Mouse (Mus musculus) hindbrain, embryonic 14.5 days (tissue): ENCODE measurements around the gene Tmprss9. TPM values are rescaled to one million over a fixed set of nuclear protein-coding genes. Genes with fewer than 3 reads are reported as not detected.
A peak's percentile ranks its signal among the peaks of the same experiment; 100 is the strongest.
"Not testable (repeated sequence)": the region's sequence is repeated elsewhere in the genome, so short reads cannot be mapped to it uniquely, and the experiment has no call there.

Experiments
- ATAC-seq: fragments of 200-750 bp; cut with Nextera tagmentation; 2 replicates; pipeline ENCODE4 v1.8.0; 2017; ENCODE audit warnings: moderate number of reproducible peaks, mild to moderate bottlenecking, moderate TSS enrichment, moderate library complexity; ENCODE audit not compliant: low FRiP score
- DNase-seq: peaks from one replicate; pipeline ENCODE4 v3.0.0-alpha.2; 2015; ENCODE audit warnings: low spot score
- H3K27ac ChIP-seq: fragments of 300-500 bp; sonication (generic); 2 replicates; pipeline ENCODE4 v1.5.1; 2014; ENCODE audit warnings: mild to moderate bottlenecking, moderate library complexity
- H3K27me3 ChIP-seq: fragments of 300-500 bp; sonication (generic); 2 replicates; pipeline ENCODE4 v1.6.1; 2014; ENCODE audit warnings: mild to moderate bottlenecking, low read length, mixed read lengths; ENCODE audit not compliant: control insufficient read depth, insufficient read depth
- H3K36me3 ChIP-seq: fragments of 300-500 bp; sonication (generic); replicated peaks from 2 replicates; pipeline ENCODE4 v1.6.1; 2014; ENCODE audit not compliant: control insufficient read depth, insufficient read depth
- H3K4me1 ChIP-seq: fragments of 300-500 bp; sonication (generic); replicated peaks from 2 replicates; pipeline ENCODE4 v1.6.1; 2014; ENCODE audit warnings: antibody characterized with exemption, low read length, mixed read lengths; ENCODE audit not compliant: control insufficient read depth, insufficient read depth
- H3K4me2 ChIP-seq: fragments of 300-500 bp; sonication (generic); replicated peaks from 2 replicates; pipeline ENCODE4 v1.6.1; 2014; ENCODE audit warnings: mild to moderate bottlenecking, moderate library complexity
- H3K4me3 ChIP-seq: fragments of 300-500 bp; sonication (generic); replicated peaks from 2 replicates; pipeline ENCODE4 v1.5.1; 2014; ENCODE audit warnings: mild to moderate bottlenecking, low read length
- H3K9ac ChIP-seq: fragments of 300-500 bp; sonication (generic); 2 replicates; pipeline ENCODE4 v1.6.1; 2014
- H3K9me3 ChIP-seq: fragments of 300-500 bp; sonication (generic); 2 replicates; pipeline ENCODE4 v1.6.1; 2016; ENCODE audit warnings: low read length; ENCODE audit not compliant: control insufficient read depth
- WGBS: fragments of 180-500 bp; shearing (Covaris S2); extraction: QIAGEN DNeasy Blood & Tissue Kit; methylation state at CpG from one replicate; pipeline ENCODE4 v1.1.7; 2014; 5-methylcytosine and 5-hydroxymethylcytosine counted together
- polyA plus RNA-seq: library from polyadenylated mRNA; unstranded; fragments of >200 nt; fragmentation: Nextera tagmentation; extraction: Ambion mirVana; gene quantifications from 2 replicates; pipeline ENCODE4 v1.2.1, GENCODE M21; 2014

The Tmprss9 gene
- polyA plus RNA-seq, 1 experiment from 2014 or later = 0.17 TPM

DNA sequence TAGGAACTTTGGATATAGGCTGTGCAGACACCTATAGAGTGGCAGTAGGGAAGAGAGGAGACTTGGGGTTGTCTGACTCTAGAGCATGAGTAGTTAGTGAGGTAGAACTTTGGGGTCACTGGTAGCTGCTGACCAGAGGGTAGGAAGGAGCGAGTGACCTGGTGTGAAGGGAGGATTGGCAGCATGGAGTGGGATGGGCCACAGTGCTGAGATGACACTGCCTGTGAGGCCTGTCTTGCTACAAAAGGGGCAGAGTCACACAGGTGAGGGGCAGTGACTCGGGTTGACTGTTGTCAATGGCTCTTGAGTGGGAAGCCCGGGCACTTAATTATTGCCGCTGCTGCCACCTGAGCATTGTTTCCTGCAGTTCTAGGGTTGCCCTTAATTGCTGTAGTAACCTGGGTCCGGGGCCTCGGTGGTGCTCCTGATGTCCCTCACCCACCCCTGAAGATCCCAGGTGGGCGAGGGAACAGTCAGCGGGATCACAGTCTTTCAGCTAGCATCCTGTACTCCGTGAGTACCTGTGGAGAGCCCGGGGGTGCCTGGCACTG, 43.7 kb upstream of the Tmprss9 start:
- Histone ChIP-seq H3K36me3 (peaks cover 27% of the 10 kb centered on the region), H3K9me3 (no peaks in the 10 kb centered on the region), H3K27me3 (no peaks in the 10 kb centered on the region), H3K4me2 (peak overlapping the region; percentile 91), H3K4me3 (peak overlapping the region; percentile 73), H3K27ac (no peak overlapping the region), H3K4me1 (peaks cover 12% of the 10 kb centered on the region), H3K9ac (peak overlapping the region; percentile 96)
- DNase-seq = no peak
- 83% methylated on average over 10 of the region's 10 CpGs for WGBS
- ATAC-seq = no peak

DNA sequence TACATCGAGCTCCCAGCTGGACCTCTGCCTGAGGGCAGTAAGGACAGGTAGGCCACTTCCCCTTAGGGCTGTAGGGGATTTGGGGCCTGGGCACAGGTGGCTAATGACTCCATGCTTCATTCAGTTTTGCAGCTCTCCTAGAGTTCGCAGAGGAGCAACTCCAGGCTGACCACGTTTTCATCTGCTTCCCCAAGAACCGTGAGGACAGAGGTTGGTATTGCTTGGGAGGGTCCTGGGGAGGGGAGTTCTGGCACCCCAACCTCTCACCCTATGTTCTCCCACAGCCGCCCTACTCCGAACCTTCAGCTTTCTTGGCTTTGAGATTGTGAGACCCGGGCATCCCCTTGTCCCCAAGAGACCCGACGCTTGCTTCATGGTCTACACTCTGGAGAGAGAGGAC, 43.1 kb upstream of the Tmprss9 start:
- H3K9me3 ChIP-seq, ATAC-seq, H3K4me3 ChIP-seq, DNase-seq, H3K27ac ChIP-seq, H3K27me3 ChIP-seq: not testable (repeated sequence)
- WGBS = 86% methylated on average over 7 of the region's 9 CpGs
- peak overlapping the region; percentile 91 for H3K4me2 ChIP-seq
- H3K36me3 ChIP-seq = peaks cover 27% of the 10 kb centered on the region
- H3K4me1 ChIP-seq = peaks cover 12% of the 10 kb centered on the region
- 0 out of 2 replicates have a peak overlapping the region, but pooled peaks have one; percentile 96 for H3K9ac ChIP-seq

DNA sequence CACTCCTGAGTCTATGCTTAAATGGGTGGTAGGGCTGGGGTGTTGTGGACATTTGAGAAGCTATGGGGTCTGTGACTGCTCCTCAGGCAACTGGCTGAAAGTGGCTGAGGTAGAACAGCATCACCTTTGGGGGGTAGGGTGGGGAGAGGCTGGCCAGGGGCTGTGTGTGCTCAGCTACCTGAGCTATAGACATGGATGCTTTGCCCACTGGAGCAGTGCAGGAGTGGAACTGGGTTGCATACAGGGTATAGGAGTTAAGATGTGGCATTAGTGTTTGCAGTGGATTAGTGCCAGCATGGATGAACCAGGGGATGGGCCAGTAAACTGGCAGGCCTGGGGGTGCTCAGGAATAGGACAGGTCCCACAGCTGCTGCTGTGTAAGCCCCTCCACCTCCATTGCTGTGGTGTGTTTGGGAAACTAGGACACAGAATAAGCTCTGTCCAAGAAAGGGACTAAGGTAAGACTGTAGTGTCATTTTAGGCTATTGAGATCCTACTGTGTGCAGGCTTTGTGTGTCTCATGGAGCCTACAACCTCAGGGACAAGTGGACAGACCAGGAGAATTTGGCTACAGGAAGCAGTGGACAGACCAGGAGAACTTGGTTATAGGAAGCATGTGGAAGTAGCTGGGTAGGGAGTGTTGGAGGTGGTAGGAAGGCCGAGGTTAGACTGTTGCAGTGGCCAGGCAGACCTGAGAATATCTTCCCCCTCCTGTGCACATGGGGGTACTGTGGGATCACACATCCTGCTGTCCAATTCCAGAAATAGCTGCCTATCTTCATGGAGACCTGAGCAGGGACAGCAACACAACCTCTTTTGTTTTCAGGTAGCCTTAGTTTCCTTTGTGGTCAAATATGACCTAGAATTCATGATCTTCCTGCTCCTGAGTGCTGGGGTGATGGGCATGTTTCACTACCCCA, 42.0 kb upstream of the Tmprss9 start:
- no peak overlapping the region for H3K9ac ChIP-seq
- WGBS = 74% methylated on average over 1 of the region's 1 CpGs
- ATAC-seq (no peak), DNase-seq (no peak)
- no peak overlapping the region for H3K4me2 ChIP-seq
- H3K4me3 ChIP-seq = no peak overlapping the region
- H3K27me3 ChIP-seq = peaks cover 16% of the 10 kb centered on the region
- peaks cover 27% of the 10 kb centered on the region for H3K36me3 ChIP-seq
- no peak overlapping the region for H3K27ac ChIP-seq
- H3K9me3 ChIP-seq = no peaks in the 10 kb centered on the region
- peaks cover 12% of the 10 kb centered on the region for H3K4me1 ChIP-seq

DNA sequence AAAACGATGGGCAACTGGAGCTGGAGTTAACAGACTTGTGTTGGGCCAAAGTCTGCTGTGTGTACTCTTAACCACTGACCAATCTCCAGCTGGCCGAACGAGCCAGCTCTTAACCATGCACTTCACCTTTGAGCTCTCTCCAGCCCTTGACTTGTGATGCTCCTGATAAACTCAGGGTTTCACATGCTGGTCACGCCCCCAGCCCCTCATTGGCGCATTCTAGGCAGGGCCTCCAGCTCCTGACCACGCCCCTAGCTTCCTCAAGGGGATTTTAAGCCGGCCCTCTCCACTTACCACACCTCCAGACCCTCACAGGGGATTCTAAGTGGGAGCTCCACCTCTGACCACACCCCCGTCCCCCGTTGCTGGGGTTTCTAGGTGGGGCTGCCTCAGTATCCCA, 40.5 kb upstream of the Tmprss9 start:
- H3K36me3 ChIP-seq = peaks cover 33% of the 10 kb centered on the region
- ATAC-seq (no peak), DNase-seq (no peak)
- no peak overlapping the region for H3K27ac ChIP-seq
- no peak overlapping the region for H3K4me3 ChIP-seq
- no peaks in the 10 kb centered on the region for H3K9me3 ChIP-seq
- no peak overlapping the region for H3K9ac ChIP-seq
- peaks cover 31% of the 10 kb centered on the region for H3K27me3 ChIP-seq
- WGBS = 3% methylated on average over 9 of the region's 9 CpGs
- H3K4me1 ChIP-seq = peaks cover 12% of the 10 kb centered on the region
- H3K4me2 ChIP-seq = no peak overlapping the region

DNA sequence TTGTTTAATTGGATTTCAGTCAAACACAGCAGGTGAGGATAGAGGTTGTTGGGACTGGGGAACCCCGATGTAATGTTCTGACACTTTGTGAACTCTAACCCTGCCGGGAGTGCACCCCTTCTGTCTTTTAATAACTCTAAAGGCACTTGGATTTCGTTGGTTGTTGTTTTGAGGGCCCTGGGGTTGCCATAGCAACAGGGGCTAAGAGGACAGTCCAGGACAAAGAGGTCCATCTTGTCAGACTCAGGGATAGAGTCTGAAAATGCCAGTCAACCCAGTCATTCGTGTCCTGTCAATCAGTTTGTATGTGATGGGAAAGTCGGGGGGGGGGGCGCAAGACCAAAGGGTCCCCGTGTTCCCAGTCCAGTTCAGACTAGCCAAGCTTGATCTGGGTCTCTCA, 38.8 kb upstream of the Tmprss9 start:
- Histone ChIP-seq H3K9me3 (no peaks in the 10 kb centered on the region), H3K4me1 (peaks cover 8% of the 10 kb centered on the region), H3K4me2 (no peak overlapping the region), H3K36me3 (peaks cover 33% of the 10 kb centered on the region), H3K27ac (no peak overlapping the region), H3K27me3 (peaks cover 35% of the 10 kb centered on the region), H3K4me3 (no peak overlapping the region), H3K9ac (no peak overlapping the region)
- no peak for ATAC-seq
- WGBS = 38% methylated on average over 7 of the region's 7 CpGs
- DNase-seq = no peak

DNA sequence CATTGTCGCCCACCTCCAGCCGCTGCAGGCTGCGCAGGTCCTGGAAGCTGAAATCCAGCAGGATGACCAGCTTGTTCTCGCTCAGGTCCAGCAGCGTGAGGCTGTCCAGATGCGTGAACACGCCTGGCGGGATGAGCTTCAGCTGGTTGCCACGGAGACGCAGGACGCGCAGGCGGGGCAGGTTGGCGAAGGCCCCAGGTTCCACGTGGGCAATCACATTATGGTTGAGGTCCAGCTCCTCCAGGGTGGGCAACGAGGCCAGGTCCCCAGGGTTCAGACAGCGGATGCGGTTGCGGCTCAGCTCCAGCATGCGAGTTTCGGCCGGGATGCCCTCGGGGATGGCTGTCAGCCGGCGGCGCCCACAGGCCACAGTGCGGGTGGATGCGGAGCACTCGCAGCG, 36.0 kb upstream of the Tmprss9 start:
- no peaks in the 10 kb centered on the region for H3K4me1 ChIP-seq
- peaks cover 36% of the 10 kb centered on the region for H3K27me3 ChIP-seq
- no peak for ATAC-seq
- H3K4me3 ChIP-seq = peak overlapping the region; percentile 5; the same call in 1 of the 2 replicates
- H3K27ac ChIP-seq = no peak overlapping the region
- peak overlapping the region; percentile 16; the same call in 1 of the 2 replicates for H3K9ac ChIP-seq
- DNase-seq = no peak
- no peaks in the 10 kb centered on the region for H3K9me3 ChIP-seq
- 38% methylated on average over 30 of the region's 30 CpGs for WGBS
- H3K4me2 ChIP-seq = peak overlapping the region; percentile 19
- H3K36me3 ChIP-seq = peaks cover 17% of the 10 kb centered on the region; the same call in 1 of the 2 replicates

DNA sequence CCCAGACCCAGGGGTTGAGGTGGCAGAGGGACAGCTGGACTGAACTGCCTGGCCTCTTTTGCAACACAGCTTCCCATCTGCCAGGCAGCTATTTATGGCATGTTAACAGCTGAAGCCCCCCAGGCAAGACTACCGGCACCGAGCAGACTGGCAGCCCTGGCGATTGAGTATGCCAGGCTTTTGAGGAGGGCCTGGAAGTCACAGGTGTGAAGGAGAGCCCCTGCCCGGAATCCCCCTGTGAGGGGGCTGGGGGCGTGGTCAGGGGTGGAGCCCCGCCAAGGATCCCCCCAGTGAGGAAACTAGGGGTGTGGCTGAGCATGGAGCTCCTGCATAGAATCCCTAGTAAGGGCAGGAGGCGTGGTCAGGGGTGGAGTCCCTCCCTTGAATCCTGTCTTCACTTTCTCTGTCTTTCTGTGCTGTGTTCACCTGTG, 34.7 kb upstream of the Tmprss9 start:
- no peak for ATAC-seq
- no peak for DNase-seq
- H3K27ac ChIP-seq = no peak overlapping the region
- H3K9ac ChIP-seq = no peak overlapping the region
- H3K4me2 ChIP-seq = no peak overlapping the region
- 46% methylated on average over 7 of the region's 7 CpGs for WGBS
- 0 out of 2 replicates have a peak, but pooled peaks cover 11% of the 10 kb centered on the region for H3K36me3 ChIP-seq
- H3K27me3 ChIP-seq = peaks cover 36% of the 10 kb centered on the region
- H3K4me3 ChIP-seq = no peak overlapping the region
- no peaks in the 10 kb centered on the region for H3K9me3 ChIP-seq
- H3K4me1 ChIP-seq = no peaks in the 10 kb centered on the region

DNA sequence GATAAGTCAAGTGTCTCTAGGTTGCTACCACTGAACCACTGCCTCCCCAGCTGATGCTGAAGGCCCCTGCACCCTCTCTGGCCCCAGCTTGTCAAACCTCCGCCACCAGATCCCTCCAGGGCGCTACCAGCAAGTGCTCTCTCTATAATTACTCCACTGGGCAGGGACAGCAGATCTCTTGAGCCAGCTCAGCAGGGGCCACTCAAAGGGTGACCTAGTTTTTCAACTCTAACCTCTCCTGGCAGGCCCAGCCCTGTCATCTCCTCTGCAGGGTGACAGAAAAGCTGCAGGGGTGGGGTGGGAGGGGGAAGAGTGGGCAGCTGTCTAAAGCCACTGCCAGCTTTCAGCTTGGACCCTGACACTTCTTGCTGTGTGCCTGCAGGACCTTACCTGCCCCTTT, 33.8 kb upstream of the Tmprss9 start:
- Histone ChIP-seq H3K4me2 (no peak overlapping the region), H3K36me3 (0 out of 2 replicates have a peak, but pooled peaks cover 6% of the 10 kb centered on the region), H3K9ac (no peak overlapping the region), H3K27ac (no peak overlapping the region), H3K4me1 (no peaks in the 10 kb centered on the region), H3K27me3 (peaks cover 43% of the 10 kb centered on the region), H3K9me3 (no peaks in the 10 kb centered on the region), H3K4me3 (no peak overlapping the region)
- DNase-seq = no peak
- WGBS = 23% methylated on average over 2 of the region's 2 CpGs
- no peak for ATAC-seq

DNA sequence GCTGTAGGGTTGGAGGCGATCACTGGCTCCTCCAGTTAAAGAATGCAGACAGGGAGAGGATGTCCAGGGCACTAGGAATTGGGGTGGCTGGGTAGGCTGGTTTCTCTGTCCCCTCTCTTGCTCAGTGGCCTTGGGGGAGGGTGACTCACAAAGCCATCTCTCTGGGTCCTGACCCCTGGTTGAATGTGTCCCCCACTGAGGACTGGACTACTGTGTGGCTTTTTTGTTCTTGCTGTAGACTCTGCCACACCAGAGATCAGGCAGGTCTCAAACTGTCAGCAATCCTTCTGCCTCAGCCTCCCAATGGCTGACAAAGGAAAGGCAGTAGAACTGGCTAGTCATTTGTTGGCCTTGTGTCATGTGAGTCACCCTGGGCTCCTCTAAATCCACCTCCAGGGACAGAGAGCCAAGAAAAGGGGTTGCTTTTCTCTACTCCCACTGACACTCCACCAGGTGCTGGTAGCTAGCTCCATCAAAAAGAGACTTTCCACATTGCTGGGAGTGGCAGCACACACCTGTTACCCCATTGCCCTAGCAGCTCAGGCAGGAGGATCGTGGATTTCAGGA, 33.2 kb upstream of the Tmprss9 start:
- 71% methylated on average over 2 of the region's 2 CpGs for WGBS
- Histone ChIP-seq H3K4me3 (no peak overlapping the region), H3K36me3 (0 out of 2 replicates have a peak, but pooled peaks cover 6% of the 10 kb centered on the region), H3K27ac (no peak overlapping the region), H3K4me1 (0 out of 2 replicates have a peak, but pooled peaks cover 2% of the 10 kb centered on the region), H3K27me3 (peaks cover 44% of the 10 kb centered on the region), H3K4me2 (no peak overlapping the region), H3K9ac (no peak overlapping the region), H3K9me3 (no peaks in the 10 kb centered on the region)
- DNase-seq (no peak), ATAC-seq (no peak)
